Mouse (Mus musculus): ENCODE measurements at regions not wholly inside any gene's neighbourhood (a gene's known extent, or its start where the extent isn't known, plus 50 kb on each side); places are given as distances from the start of the nearest gene placed in this dataset.

DNA sequence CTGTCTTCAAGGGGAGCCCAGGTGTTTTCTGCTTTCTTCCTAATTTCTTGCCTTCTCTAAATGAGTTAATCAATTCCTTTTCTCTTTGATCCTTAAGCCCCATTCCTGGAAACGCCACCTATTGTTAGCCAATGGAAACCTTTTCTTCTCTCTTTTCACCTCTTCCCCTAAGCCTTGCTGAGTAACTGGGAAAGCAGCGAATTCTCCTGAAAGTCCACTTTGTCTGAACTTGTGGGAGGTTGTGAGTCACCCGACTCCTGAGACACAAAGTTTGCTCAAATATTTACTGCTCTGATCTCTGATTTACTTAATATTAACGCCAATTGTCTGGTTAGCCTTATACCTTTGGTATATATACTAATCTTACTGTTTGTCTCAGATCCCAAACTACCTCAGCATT lies 334.0 kb downstream of the Klf5 start:
- TF ChIP-seq CTCF (IDR thresholded peaks at IDR 0.05; ENCODE audit: low read depth) (peak; percentile 47), EP300 (optimal IDR thresholded peaks at IDR 0.05) (no peak)
